Mouse (Mus musculus) intestine, postnatal 0 days (tissue): Measurements from ENCODE around the gene Haus4. TPM values are rescaled to one million over a fixed set of nuclear protein-coding genes. Genes with fewer than 3 reads are reported as not detected.
A peak's percentile ranks its signal among the peaks of the same experiment; 100 is the strongest.

Experiments used
- ATAC-seq: fragments of 200-750 bp; cut with Nextera tagmentation; 2 replicates; pipeline ENCODE4 v1.8.0; 2017; ENCODE audit warnings: mild to moderate bottlenecking, moderate TSS enrichment, moderate library complexity
- H3K27ac ChIP-seq: fragments of 300-500 bp; sonication (generic); 2 replicates; pipeline ENCODE4 v1.5.1; 2014; ENCODE audit warnings: mild to moderate bottlenecking, low read depth, low read length, moderate library complexity
- H3K27me3 ChIP-seq: fragments of 300-500 bp; sonication (generic); replicated peaks from 2 replicates; pipeline ENCODE4 v1.6.1; 2014; ENCODE audit warnings: low read length, mixed read lengths; ENCODE audit not compliant: control insufficient read depth, insufficient read depth
- H3K36me3 ChIP-seq: fragments of 300-500 bp; sonication (generic); 2 replicates; pipeline ENCODE4 v1.6.1; 2014; ENCODE audit warnings: mild to moderate bottlenecking, moderate library complexity; ENCODE audit not compliant: control insufficient read depth, insufficient read depth
- H3K4me1 ChIP-seq: fragments of 300-500 bp; sonication (generic); replicated peaks from 2 replicates; pipeline ENCODE4 v1.6.1; 2014; ENCODE audit warnings: antibody characterized with exemption, low read length, mixed read lengths; ENCODE audit not compliant: control insufficient read depth, insufficient read depth
- H3K4me2 ChIP-seq: fragments of 300-500 bp; sonication (generic); replicated peaks from 2 replicates; pipeline ENCODE4 v1.6.1; 2014; ENCODE audit warnings: low read depth, mild to moderate bottlenecking, moderate library complexity
- H3K4me3 ChIP-seq: fragments of 300-500 bp; sonication (generic); 2 replicates; pipeline ENCODE4 v1.5.1; 2014; ENCODE audit warnings: low read depth, low read length
- H3K9ac ChIP-seq: fragments of 300-500 bp; sonication (generic); 2 replicates; pipeline ENCODE4 v1.6.1; 2014; ENCODE audit warnings: mild to moderate bottlenecking, low read depth, low read length
- H3K9me3 ChIP-seq: fragments of 300-500 bp; sonication (generic); 2 replicates; pipeline ENCODE4 v1.6.1; 2016; ENCODE audit warnings: mixed run types; ENCODE audit not compliant: control insufficient read depth
- CTCF ChIP-seq: sonication (generic); IDR thresholded peaks from 2 replicates; pipeline ENCODE4 v1.5.1; 2016; ENCODE audit warnings: low read depth, mild to moderate bottlenecking, control low read depth, antibody characterized with exemption, moderate library complexity
- WGBS: fragments of 180-500 bp; shearing (Covaris S2); extraction: QIAGEN DNeasy Blood & Tissue Kit; methylation state at CpG from one replicate; pipeline ENCODE4 v1.1.7; 2014; 5-methylcytosine and 5-hydroxymethylcytosine counted together
- polyA plus RNA-seq: library from polyadenylated mRNA; unstranded; fragments of >200 nt; fragmentation: Nextera tagmentation; extraction: Ambion mirVana; gene quantifications from 2 replicates; pipeline ENCODE4 v1.2.1, GENCODE M21; 2015

The Haus4 gene
- polyA plus RNA-seq, 1 experiment from 2014 or later = 28.2 TPM

GRCm38 (mm10) chr14:54568694-54569414 lies 14.4 kb upstream of the Haus4 start:
- Histone ChIP-seq H3K9ac (no peak overlapping the region), H3K4me2 (no peak overlapping the region), H3K4me1 (0 out of 2 replicates have a peak, but pooled peaks cover 11% of the 10 kb centered on the region), H3K27ac (no peak overlapping the region), H3K9me3 (no peaks in the 10 kb centered on the region), H3K27me3 (no peaks in the 10 kb centered on the region), H3K4me3 (no peak overlapping the region), H3K36me3 (peaks cover 26% of the 10 kb centered on the region; the same call in 1 of the 2 replicates)
- ATAC-seq = no peak
- TF ChIP-seq CTCF = peak; percentile 89
- WGBS = 74% methylated on average over 15 of the region's 15 CpGs

GRCm38 (mm10) chr14:54560527-54561242 lies 6.3 kb upstream of the Haus4 start:
- Histone ChIP-seq H3K27me3 (no peaks in the 10 kb centered on the region), H3K4me1 (no peaks in the 10 kb centered on the region), H3K27ac (no peak overlapping the region), H3K4me3 (no peak overlapping the region), H3K9me3 (no peaks in the 10 kb centered on the region), H3K4me2 (no peak overlapping the region), H3K9ac (no peak overlapping the region), H3K36me3 (no peaks in the 10 kb centered on the region)
- no peak for ATAC-seq
- WGBS = 77% methylated on average over 14 of the region's 14 CpGs
- no peak for TF ChIP-seq CTCF

DNA sequence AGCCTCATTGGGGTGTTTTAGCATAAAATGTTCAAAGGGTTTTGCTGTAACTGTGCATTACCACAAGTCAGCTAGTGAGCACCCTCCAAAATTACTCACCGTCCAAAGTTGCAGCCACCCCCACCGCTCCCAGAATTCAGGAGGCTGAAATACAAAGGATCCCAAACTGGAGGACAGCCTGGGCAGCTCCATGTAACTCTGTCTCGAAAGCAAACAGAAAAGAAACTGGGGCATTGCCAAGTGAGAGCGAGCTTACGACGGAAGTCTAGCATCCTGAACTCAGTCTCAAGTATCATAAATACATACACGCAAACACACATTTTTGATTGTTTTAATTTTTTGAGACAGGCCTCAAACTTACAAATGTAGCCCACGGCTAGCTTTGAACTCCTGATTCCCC lies 2.9 kb upstream of the Haus4 start:
- no peaks in the 10 kb centered on the region for H3K36me3 ChIP-seq
- no peak for TF ChIP-seq CTCF
- 78% methylated on average over 8 of the region's 8 CpGs for WGBS
- no peak for ATAC-seq
- H3K4me2 ChIP-seq = no peak overlapping the region
- H3K4me3 ChIP-seq = no peak overlapping the region
- no peak overlapping the region for H3K9ac ChIP-seq
- H3K4me1 ChIP-seq = no peaks in the 10 kb centered on the region
- H3K27ac ChIP-seq = no peak overlapping the region
- H3K9me3 ChIP-seq = no peaks in the 10 kb centered on the region
- H3K27me3 ChIP-seq = no peaks in the 10 kb centered on the region

DNA sequence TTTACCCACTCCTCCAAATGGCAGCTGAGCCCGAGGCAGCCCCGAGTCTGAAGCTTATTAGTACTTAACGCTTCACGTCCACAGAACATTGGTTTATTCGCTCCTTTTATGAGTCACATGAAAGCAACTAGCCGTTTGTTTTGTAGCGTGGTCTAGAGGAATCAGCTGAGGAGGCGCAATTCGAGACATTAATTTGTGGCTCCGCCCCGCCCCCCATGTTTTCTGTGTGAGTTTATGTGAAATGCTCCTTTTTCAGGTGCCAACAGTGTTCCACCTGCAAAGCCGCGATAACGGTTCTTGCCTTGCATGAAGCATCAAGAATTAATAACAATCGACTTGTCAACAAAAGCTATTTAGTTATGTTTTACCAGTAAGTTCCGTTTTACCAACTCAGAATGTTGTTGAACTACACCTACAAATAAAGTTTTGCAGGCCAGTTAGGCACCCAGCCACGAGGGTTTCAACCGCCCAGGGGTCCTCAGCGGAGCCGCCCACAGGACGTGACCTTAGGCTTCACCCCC lies 902 bp downstream of the Haus4 start:
- Histone ChIP-seq H3K4me2 (peak overlapping the region; percentile 94), H3K27me3 (no peaks in the 10 kb centered on the region), H3K9me3 (no peaks in the 10 kb centered on the region), H3K9ac (peak overlapping the region; percentile 72), H3K4me1 (no peaks in the 10 kb centered on the region), H3K27ac (peak overlapping the region; percentile 75), H3K4me3 (peak overlapping the region; percentile 57), H3K36me3 (peaks cover 16% of the 10 kb centered on the region)
- 1% methylated on average over 21 of the region's 21 CpGs for WGBS
- no peak for ATAC-seq
- TF ChIP-seq CTCF = no peak

- Histone ChIP-seq H3K4me1 (no peaks in the 10 kb centered on the region), H3K4me2 (no peak overlapping the region), H3K4me3 (no peak overlapping the region), H3K27me3 (no peaks in the 10 kb centered on the region), H3K9ac (no peak overlapping the region), H3K27ac (no peak overlapping the region), H3K36me3 (peaks cover 45% of the 10 kb centered on the region), H3K9me3 (no peaks in the 10 kb centered on the region)
- no peak for ATAC-seq
- 87% methylated on average over 5 of the region's 5 CpGs for WGBS
- no peak for TF ChIP-seq CTCF
These were observed 9.7 kb downstream of the Haus4 start for GRCm38 (mm10) chr14:54544703-54545102.

- Histone ChIP-seq H3K4me2 (no peak overlapping the region), H3K27me3 (no peaks in the 10 kb centered on the region), H3K9ac (no peak overlapping the region), H3K27ac (no peak overlapping the region), H3K4me3 (no peak overlapping the region), H3K9me3 (no peaks in the 10 kb centered on the region), H3K4me1 (no peaks in the 10 kb centered on the region), H3K36me3 (peaks cover 21% of the 10 kb centered on the region; the same call in 1 of the 2 replicates)
- WGBS = 78% methylated on average over 11 of the region's 11 CpGs
- no peak for TF ChIP-seq CTCF
- no peak for ATAC-seq
These were observed 13.6 kb downstream of the Haus4 start for GRCm38 (mm10) chr14:54540771-54541170.
